Comparison of ENCODE assay signal across 31 mouse cellular contexts in genomic region chr5:5698830-5699229, GRCm38 (mm10). TPM values are rescaled to one million over a fixed set of nuclear protein-coding genes. Genes with fewer than 3 reads are reported as not detected.
"Had no signal": no experiment of that assay in that cellular context is flagged by ENCODE, and none has a peak within 500 bp of the region (broad histone marks: within the 10 kb centered on the region; RNA-seq: fewer than 3 reads in every experiment).

No protein-coding gene starts in this region.

- H3K27ac ChIP-seq: heart, embryonic 10.5 days; hindbrain, embryonic 10.5 days; hindbrain, embryonic 12.5 days; hindbrain, embryonic 15.5 days; hindbrain, postnatal 0 days; kidney, embryonic 15.5 days; kidney, postnatal 0 days; limb, embryonic 13.5 days; limb, embryonic 15.5 days; liver, embryonic 12.5 days; liver, embryonic 14.5 days had no signal

- H3K4me1 ChIP-seq: heart, embryonic 10.5 days; heart, embryonic 12.5 days; hindbrain, embryonic 12.5 days; hindbrain, embryonic 15.5 days; limb, embryonic 13.5 days; limb, embryonic 15.5 days; liver, embryonic 12.5 days had no signal

- DNase-seq: gastrocnemius, postnatal 10 days; gastrocnemius, postnatal 25 days; heart, adult 18-20 months; heart, postnatal 10 days; heart, postnatal 4 days; kidney, adult 11 months; kidney, adult 2 months; kidney, adult 9 months; kidney, postnatal 14 days; kidney, postnatal 36 days; layer of hippocampus, adult 9-11 months; layer of hippocampus, postnatal 36 days; left cerebral cortex, postnatal 4 days had no signal

- H3K9ac ChIP-seq: heart, embryonic 12.5 days; hindbrain, embryonic 12.5 days; hindbrain, embryonic 15.5 days; kidney, embryonic 15.5 days; limb, embryonic 13.5 days; limb, embryonic 15.5 days; liver, embryonic 12.5 days; liver, embryonic 14.5 days had no signal

- ATAC-seq: hindbrain, postnatal 0 days; intestine, embryonic 16.5 days; liver, embryonic 12.5 days had no signal

- H3K4me2 ChIP-seq: heart, embryonic 12.5 days; hindbrain, embryonic 12.5 days; hindbrain, embryonic 15.5 days; kidney, embryonic 15.5 days; limb, embryonic 13.5 days; limb, embryonic 15.5 days; liver, embryonic 12.5 days had no signal

- H3K36me3 ChIP-seq: heart, embryonic 10.5 days; heart, embryonic 12.5 days; hindbrain, embryonic 10.5 days; hindbrain, embryonic 12.5 days; hindbrain, embryonic 15.5 days; kidney, embryonic 15.5 days; limb, embryonic 13.5 days; limb, embryonic 15.5 days; liver, embryonic 12.5 days had no signal

- H3K4me3 ChIP-seq: heart, embryonic 10.5 days; heart, embryonic 12.5 days; hindbrain, embryonic 10.5 days; hindbrain, embryonic 12.5 days; hindbrain, embryonic 15.5 days; kidney, embryonic 15.5 days; limb, embryonic 13.5 days; limb, embryonic 15.5 days; liver, embryonic 12.5 days had no signal

- H3K9me3 ChIP-seq: heart, embryonic 10.5 days; heart, embryonic 12.5 days; hindbrain, embryonic 10.5 days; hindbrain, embryonic 12.5 days; hindbrain, embryonic 15.5 days; kidney, embryonic 15.5 days; limb, embryonic 13.5 days; limb, embryonic 15.5 days; liver, embryonic 12.5 days had no signal

- H3K27me3 ChIP-seq: heart, embryonic 12.5 days; hindbrain, embryonic 12.5 days; hindbrain, embryonic 15.5 days; kidney, embryonic 15.5 days; limb, embryonic 13.5 days; limb, embryonic 15.5 days had no signal

RNA-seq across cellular contexts. Expression of gene Steap2, which starts 4.5 kb away (rescaled TPM):
- total RNA-seq: granulocyte monocyte progenitor cell, adult 5-6 weeks had no signal

RNA-seq across cellular contexts. Expression of gene Cfap69, which starts 34.8 kb away (rescaled TPM):
- total RNA-seq: granulocyte monocyte progenitor cell, adult 5-6 weeks had no signal

RNA-seq across cellular contexts. Expression of gene Steap1, which starts 50.3 kb away (rescaled TPM):
- total RNA-seq: gastrocnemius, adult 18-20 months; gastrocnemius, postnatal 25 days; granulocyte monocyte progenitor cell, adult 5-6 weeks; heart, adult 8-10 months; heart, postnatal 25 days; left cerebral cortex, adult 18-20 months; left cerebral cortex, postnatal 4 days had no signal
